Mouse (Mus musculus) lung, embryonic 14.5 days (tissue): Measurements from ENCODE around the gene Adap1. TPM values are rescaled to one million over a fixed set of nuclear protein-coding genes. Genes with fewer than 3 reads are reported as not detected.
A peak's percentile ranks its signal among the peaks of the same experiment; 100 is the strongest.

Source experiments
- ATAC-seq: fragments of 200-750 bp; cut with Nextera tagmentation; 2 replicates; pipeline ENCODE4 v1.8.0; 2017; ENCODE audit warnings: mild to moderate bottlenecking, moderate TSS enrichment, moderate library complexity; ENCODE audit not compliant: insufficient read depth
- DNase-seq: peaks from one replicate; pipeline ENCODE4 v3.0.0-alpha.2; 2015
- H3K27ac ChIP-seq: fragments of 300-500 bp; sonication (generic); 2 replicates; pipeline ENCODE4 v1.5.1; 2014; ENCODE audit warnings: low read depth, mild to moderate bottlenecking, moderate library complexity
- H3K27me3 ChIP-seq: fragments of 300-500 bp; sonication (generic); 2 replicates; pipeline ENCODE4 v1.6.1; 2014; ENCODE audit warnings: low read length, control low read depth; ENCODE audit not compliant: insufficient read depth
- H3K36me3 ChIP-seq: fragments of 300-500 bp; sonication (generic); 2 replicates; pipeline ENCODE4 v1.6.1; 2014; ENCODE audit warnings: control low read depth; ENCODE audit not compliant: insufficient read depth
- H3K4me1 ChIP-seq: fragments of 300-500 bp; sonication (generic); 2 replicates; pipeline ENCODE4 v1.6.1; 2014; ENCODE audit warnings: antibody characterized with exemption, control low read depth; ENCODE audit not compliant: insufficient read depth
- H3K4me2 ChIP-seq: fragments of 300-500 bp; sonication (generic); 2 replicates; pipeline ENCODE4 v1.6.1; 2014; ENCODE audit warnings: mild to moderate bottlenecking
- H3K4me3 ChIP-seq: fragments of 300-500 bp; sonication (generic); 2 replicates; pipeline ENCODE4 v1.5.1; 2014; ENCODE audit warnings: low read depth, low read length
- H3K9ac ChIP-seq: fragments of 300-500 bp; sonication (generic); 2 replicates; pipeline ENCODE4 v1.6.1; 2014
- H3K9me3 ChIP-seq: fragments of 300-500 bp; sonication (generic); 2 replicates; pipeline ENCODE4 v1.6.1; 2016; ENCODE audit warnings: low read depth, low read length, control low read depth
- CTCF ChIP-seq: IDR thresholded peaks from 2 replicates; pipeline ENCODE4 v1.5.1; 2016; ENCODE audit warnings: antibody characterized with exemption, low read depth
- WGBS: fragments of 180-500 bp; shearing (Covaris S2); extraction: QIAGEN DNeasy Blood & Tissue Kit; methylation state at CpG from one replicate; pipeline ENCODE4 v1.1.7; 2014; 5-methylcytosine and 5-hydroxymethylcytosine counted together
- polyA plus RNA-seq: library from polyadenylated mRNA; unstranded; fragments of >200 nt; fragmentation: Nextera tagmentation; extraction: Ambion mirVana; gene quantifications from 2 replicates; pipeline ENCODE4 v1.2.1, GENCODE M21; 2014

The Adap1 gene
- polyA plus RNA-seq, 1 experiment from 2014 or later, result 3.6 TPM

GRCm38 (mm10) chr5:139368638-139369320 is 43.4 kb upstream of the Adap1 start:
- Histone ChIP-seq H3K4me2 (no peak overlapping the region), H3K27me3 (no peaks in the 10 kb centered on the region), H3K4me1 (peaks cover 17% of the 10 kb centered on the region), H3K36me3 (0 out of 2 replicates have a peak, but pooled peaks cover 1% of the 10 kb centered on the region), H3K9ac (no peak overlapping the region), H3K9me3 (no peaks in the 10 kb centered on the region), H3K4me3 (no peak overlapping the region), H3K27ac (no peak overlapping the region)
- ATAC-seq (no peak), DNase-seq (no peak)
- TF ChIP-seq CTCF, result no peak
- 85% methylated on average over 11 of the region's 11 CpGs for WGBS

- H3K4me1 ChIP-seq, result peaks cover 17% of the 10 kb centered on the region
Observed at GRCm38 (mm10) chr5:139367884-139368458, 42.5 kb upstream of the Adap1 start.

GRCm38 (mm10) chr5:139366484-139366883 is 41.1 kb upstream of the Adap1 start:
- no peak for TF ChIP-seq CTCF
- Histone ChIP-seq H3K9me3 (no peaks in the 10 kb centered on the region), H3K4me2 (no peak overlapping the region), H3K27me3 (no peaks in the 10 kb centered on the region), H3K27ac (no peak overlapping the region), H3K9ac (no peak overlapping the region), H3K4me1 (peaks cover 14% of the 10 kb centered on the region), H3K36me3 (peaks cover 5% of the 10 kb centered on the region; the same call in 1 of the 2 replicates), H3K4me3 (no peak overlapping the region)
- DNase-seq, result no peak
- ATAC-seq, result no peak
- WGBS, result 70% methylated on average over 11 of the region's 11 CpGs

More at GRCm38 (mm10) chr5:139367884-139368458, 42.5 kb upstream of the Adap1 start:
- H3K27me3 ChIP-seq, result no peaks in the 10 kb centered on the region
- TF ChIP-seq CTCF, result no peak
- no peak overlapping the region for H3K4me3 ChIP-seq
- H3K27ac ChIP-seq, result no peak overlapping the region
- no peaks in the 10 kb centered on the region for H3K9me3 ChIP-seq
- no peak overlapping the region for H3K9ac ChIP-seq
- WGBS, result 89% methylated on average over 4 of the region's 4 CpGs
- DNase-seq (no peak), ATAC-seq (no peak)
- peaks cover 5% of the 10 kb centered on the region; the same call in 1 of the 2 replicates for H3K36me3 ChIP-seq
- H3K4me2 ChIP-seq, result no peak overlapping the region

- H3K27ac ChIP-seq, result no peak overlapping the region
- ATAC-seq, result no peak
- TF ChIP-seq CTCF, result no peak
- H3K4me2 ChIP-seq, result no peak overlapping the region
- 50% methylated on average over 1 of the region's 1 CpGs for WGBS
- H3K27me3 ChIP-seq, result no peaks in the 10 kb centered on the region
- peaks cover 5% of the 10 kb centered on the region; the same call in 1 of the 2 replicates for H3K36me3 ChIP-seq
- H3K9ac ChIP-seq, result no peak overlapping the region
- no peak for DNase-seq
- H3K4me1 ChIP-seq, result peaks cover 7% of the 10 kb centered on the region
- H3K4me3 ChIP-seq, result no peak overlapping the region
- H3K9me3 ChIP-seq, result no peaks in the 10 kb centered on the region
Observed at GRCm38 (mm10) chr5:139365827-139366226, 40.4 kb upstream of the Adap1 start.

- Histone ChIP-seq H3K27ac (peak overlapping the region; percentile 42; the same call in 1 of the 2 replicates), H3K4me1 (peaks cover 6% of the 10 kb centered on the region; the same call in 1 of the 2 replicates), H3K9me3 (no peaks in the 10 kb centered on the region), H3K9ac (no peak overlapping the region; the same call in 1 of the 2 replicates), H3K4me2 (peak overlapping the region; percentile 35), H3K27me3 (no peaks in the 10 kb centered on the region), H3K4me3 (no peak overlapping the region), H3K36me3 (peaks cover 5% of the 10 kb centered on the region; the same call in 1 of the 2 replicates)
- ATAC-seq (peak; percentile 45; the same call in 1 of the 2 replicates), DNase-seq (no peak)
- 28% methylated on average over 5 of the region's 5 CpGs for WGBS
- no peak for TF ChIP-seq CTCF
Observed at GRCm38 (mm10) chr5:139364911-139365571, 39.6 kb upstream of the Adap1 start.

GRCm38 (mm10) chr5:139364260-139364910 is 39.0 kb upstream of the Adap1 start:
- Histone ChIP-seq H3K27me3 (no peaks in the 10 kb centered on the region), H3K27ac (peak overlapping the region; percentile 42; the same call in 1 of the 2 replicates), H3K4me1 (peaks cover 6% of the 10 kb centered on the region; the same call in 1 of the 2 replicates), H3K9me3 (no peaks in the 10 kb centered on the region), H3K4me3 (no peak overlapping the region), H3K4me2 (peak overlapping the region; percentile 35), H3K9ac (no peak overlapping the region), H3K36me3 (peaks cover 5% of the 10 kb centered on the region; the same call in 1 of the 2 replicates)
- peak; percentile 100 for TF ChIP-seq CTCF
- WGBS, result 24% methylated on average over 12 of the region's 12 CpGs
- peak; percentile 96 for DNase-seq
- ATAC-seq, result peak; percentile 53
